Mouse (Mus musculus) lung, embryonic 16.5 days (tissue): ENCODE results near the gene P2ry13. TPM values are rescaled to one million over a fixed set of nuclear protein-coding genes. Genes with fewer than 3 reads are reported as not detected.

Source experiments
- ATAC-seq: fragments of 200-750 bp; cut with Nextera tagmentation; 2 replicates; pipeline ENCODE4 v1.8.0; 2017; ENCODE audit warnings: low read depth, mild to moderate bottlenecking, moderate library complexity
- H3K27ac ChIP-seq: fragments of 300-500 bp; sonication (generic); 2 replicates; pipeline ENCODE4 v1.5.1; 2014; ENCODE audit warnings: mild to moderate bottlenecking, control low read depth, low read length
- H3K27me3 ChIP-seq: fragments of 300-500 bp; sonication (generic); 2 replicates; pipeline ENCODE4 v1.6.1; 2014; ENCODE audit warnings: low read depth, low read length, mixed read lengths; ENCODE audit not compliant: control insufficient read depth, insufficient read depth
- H3K36me3 ChIP-seq: fragments of 300-500 bp; sonication (generic); 2 replicates; pipeline ENCODE4 v1.6.1; 2014; ENCODE audit warnings: low read length; ENCODE audit not compliant: control insufficient read depth, insufficient read depth
- H3K4me1 ChIP-seq: fragments of 300-500 bp; sonication (generic); replicated peaks from 2 replicates; pipeline ENCODE4 v1.6.1; 2014; ENCODE audit warnings: low read length, mixed read lengths; ENCODE audit not compliant: control insufficient read depth, insufficient read depth
- H3K4me2 ChIP-seq: fragments of 300-500 bp; sonication (generic); 2 replicates; pipeline ENCODE4 v1.6.1; 2014; ENCODE audit warnings: low read depth, low read length, control low read depth
- H3K4me3 ChIP-seq: fragments of 300-500 bp; sonication (generic); 2 replicates; pipeline ENCODE4 v1.5.1; 2014; ENCODE audit warnings: mild to moderate bottlenecking, low read length, control low read depth
- H3K9ac ChIP-seq: fragments of 300-500 bp; sonication (generic); 2 replicates; pipeline ENCODE4 v1.6.1; 2014; ENCODE audit warnings: low read length, control low read depth
- H3K9me3 ChIP-seq: fragments of 300-500 bp; sonication (generic); 2 replicates; pipeline ENCODE4 v1.6.1; 2016; ENCODE audit warnings: low read length; ENCODE audit not compliant: control insufficient read depth
- WGBS: fragments of 180-500 bp; shearing (Covaris S2); extraction: QIAGEN DNeasy Blood & Tissue Kit; methylation state at CpG from one replicate; pipeline ENCODE4 v1.1.7; 2014; 5-methylcytosine and 5-hydroxymethylcytosine counted together
- polyA plus RNA-seq: library from polyadenylated mRNA; unstranded; fragments of >200 nt; fragmentation: Nextera tagmentation; extraction: Ambion mirVana; gene quantifications from 2 replicates; pipeline ENCODE4 v1.2.1, GENCODE M21; 2015

Gene P2ry13
- polyA plus RNA-seq, 1 experiment from 2014 or later, result 1.5 TPM

- Histone ChIP-seq H3K4me3 (no peak overlapping the region), H3K4me2 (no peak overlapping the region), H3K9ac (no peak overlapping the region), H3K9me3 (no peaks in the 10 kb centered on the region), H3K27me3 (no peaks in the 10 kb centered on the region), H3K36me3 (no peaks in the 10 kb centered on the region), H3K4me1 (peaks cover 15% of the 10 kb centered on the region), H3K27ac (no peak overlapping the region)
- ATAC-seq, result no peak
Measured at GRCm38 (mm10) chr3:59225411-59225810, 14.7 kb upstream of the P2ry13 start.

GRCm38 (mm10) chr3:59222303-59222702, 11.6 kb upstream of the P2ry13 start:
- H3K9ac ChIP-seq, result no peak overlapping the region
- no peaks in the 10 kb centered on the region for H3K36me3 ChIP-seq
- no peak overlapping the region for H3K4me3 ChIP-seq
- H3K9me3 ChIP-seq, result no peaks in the 10 kb centered on the region
- no peak for ATAC-seq
- no peak overlapping the region for H3K4me2 ChIP-seq
- H3K27me3 ChIP-seq, result no peaks in the 10 kb centered on the region
- H3K4me1 ChIP-seq, result peaks cover 3% of the 10 kb centered on the region; the same call in 1 of the 2 replicates
- WGBS, result 79% methylated on average over 2 of the region's 2 CpGs
- H3K27ac ChIP-seq, result no peak overlapping the region

GRCm38 (mm10) chr3:59219326-59219725, 8.6 kb upstream of the P2ry13 start:
- 46% methylated on average over 2 of the region's 2 CpGs for WGBS
- no peak overlapping the region for H3K9ac ChIP-seq
- H3K27me3 ChIP-seq, result no peaks in the 10 kb centered on the region
- no peak for ATAC-seq
- H3K9me3 ChIP-seq, result no peaks in the 10 kb centered on the region
- no peaks in the 10 kb centered on the region for H3K36me3 ChIP-seq
- no peak overlapping the region for H3K4me3 ChIP-seq
- no peak overlapping the region for H3K27ac ChIP-seq
- no peak overlapping the region for H3K4me2 ChIP-seq
- H3K4me1 ChIP-seq, result peaks cover 3% of the 10 kb centered on the region; the same call in 1 of the 2 replicates

- H3K27me3 ChIP-seq, result no peaks in the 10 kb centered on the region
- peaks cover 6% of the 10 kb centered on the region; the same call in 1 of the 2 replicates for H3K4me1 ChIP-seq
- no peak overlapping the region for H3K27ac ChIP-seq
- no peak for ATAC-seq
- H3K9me3 ChIP-seq, result no peaks in the 10 kb centered on the region
- no peak overlapping the region for H3K4me3 ChIP-seq
- H3K4me2 ChIP-seq, result no peak overlapping the region
- no peaks in the 10 kb centered on the region for H3K36me3 ChIP-seq
- WGBS, result 79% methylated on average over 10 of the region's 10 CpGs
- no peak overlapping the region for H3K9ac ChIP-seq
Measured at GRCm38 (mm10) chr3:59217211-59217610, 6.5 kb upstream of the P2ry13 start.

- H3K4me1 ChIP-seq, result peaks cover 3% of the 10 kb centered on the region; the same call in 1 of the 2 replicates
- no peak overlapping the region for H3K4me3 ChIP-seq
- no peak overlapping the region for H3K27ac ChIP-seq
- no peaks in the 10 kb centered on the region for H3K27me3 ChIP-seq
- H3K9me3 ChIP-seq, result no peaks in the 10 kb centered on the region
- ATAC-seq, result no peak
- no peak overlapping the region for H3K4me2 ChIP-seq
- no peak overlapping the region for H3K9ac ChIP-seq
- no peaks in the 10 kb centered on the region for H3K36me3 ChIP-seq
Measured at GRCm38 (mm10) chr3:59212404-59212803, 1.7 kb upstream of the P2ry13 start.

GRCm38 (mm10) chr3:59211784-59212183, 1.1 kb upstream of the P2ry13 start:
- Histone ChIP-seq H3K36me3 (no peaks in the 10 kb centered on the region), H3K4me3 (no peak overlapping the region), H3K9ac (no peak overlapping the region), H3K27me3 (no peaks in the 10 kb centered on the region), H3K9me3 (no peaks in the 10 kb centered on the region), H3K4me2 (no peak overlapping the region), H3K27ac (no peak overlapping the region), H3K4me1 (peaks cover 3% of the 10 kb centered on the region; the same call in 1 of the 2 replicates)
- WGBS, result 91% methylated on average over 8 of the region's 8 CpGs
- no peak for ATAC-seq

- H3K9ac ChIP-seq, result no peak overlapping the region
- no peak for ATAC-seq
- peaks cover 3% of the 10 kb centered on the region for H3K4me1 ChIP-seq
- no peak overlapping the region for H3K4me3 ChIP-seq
- 46% methylated on average over 8 of the region's 8 CpGs for WGBS
- H3K4me2 ChIP-seq, result no peak overlapping the region
- no peaks in the 10 kb centered on the region for H3K27me3 ChIP-seq
- H3K27ac ChIP-seq, result no peak overlapping the region
- H3K36me3 ChIP-seq, result no peaks in the 10 kb centered on the region
- H3K9me3 ChIP-seq, result no peaks in the 10 kb centered on the region
Measured at GRCm38 (mm10) chr3:59210089-59210488, 593 bp downstream of the P2ry13 start.

GRCm38 (mm10) chr3:59208650-59209548, 1.8 kb downstream of the P2ry13 start:
- Histone ChIP-seq H3K36me3 (no peaks in the 10 kb centered on the region), H3K27me3 (no peaks in the 10 kb centered on the region), H3K4me3 (no peak overlapping the region), H3K9me3 (no peaks in the 10 kb centered on the region), H3K9ac (no peak overlapping the region), H3K4me2 (no peak overlapping the region), H3K4me1 (peaks cover 13% of the 10 kb centered on the region), H3K27ac (no peak overlapping the region)
- ATAC-seq, result peak; percentile 27; the same call in 1 of the 2 replicates
- WGBS, result 62% methylated on average over 4 of the region's 4 CpGs

GRCm38 (mm10) chr3:59205941-59206340, 4.7 kb downstream of the P2ry13 start:
- no peak for ATAC-seq
- H3K27ac ChIP-seq, result no peak overlapping the region

More at GRCm38 (mm10) chr3:59205941-59206340, 4.7 kb downstream of the P2ry13 start:
- Histone ChIP-seq H3K4me2 (no peak overlapping the region), H3K36me3 (no peaks in the 10 kb centered on the region), H3K4me1 (peaks cover 10% of the 10 kb centered on the region), H3K27me3 (no peaks in the 10 kb centered on the region), H3K9ac (no peak overlapping the region), H3K9me3 (no peaks in the 10 kb centered on the region), H3K4me3 (no peak overlapping the region)
- WGBS, result 69% methylated on average over 4 of the region's 4 CpGs
